Mouse (Mus musculus) ES-E14 (cell line): ENCODE data around the gene Serpina1e.

ENCODE experiments used
- CHD2 ChIP-seq: IDR thresholded peaks from 2 replicates; pipeline ENCODE4 v1.6.1; 2014; ENCODE audit warnings: mild to moderate bottlenecking, low read depth, low read length, inconsistent platforms
- HCFC1 ChIP-seq: IDR thresholded peaks from 2 replicates; pipeline ENCODE4 v1.6.1; 2012; ENCODE audit warnings: low read length, inconsistent platforms, borderline replicate concordance; ENCODE audit not compliant: insufficient read depth
- ZC3H11A ChIP-seq: IDR thresholded peaks from 2 replicates; pipeline ENCODE4 v1.6.1; 2012; ENCODE audit warnings: low read depth, mild to moderate bottlenecking, inconsistent platforms, low read length, borderline replicate concordance
- ZNF384 ChIP-seq: IDR thresholded peaks from 2 replicates; pipeline ENCODE4 v1.6.1; 2012; ENCODE audit warnings: low read depth, low read length, inconsistent platforms

DNA sequence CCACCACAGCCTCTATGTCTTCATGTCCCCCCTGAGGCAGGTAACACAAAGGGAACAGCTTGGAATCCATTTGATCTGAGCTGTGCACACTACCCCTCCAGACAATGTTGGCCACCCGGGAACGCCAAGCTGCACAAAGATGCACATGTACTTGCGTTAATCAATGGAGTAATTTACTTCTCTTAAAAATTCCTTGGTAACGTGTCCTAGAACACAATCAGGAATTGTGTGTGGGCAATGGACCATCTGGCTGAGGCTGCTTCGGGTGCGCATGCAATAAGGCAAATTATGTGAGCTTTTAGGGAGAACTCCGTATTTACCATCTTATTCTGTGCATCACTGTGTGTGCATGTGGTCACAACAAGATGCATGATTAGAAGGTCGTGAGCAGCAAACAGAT is 40.8 kb upstream of the Serpina1e start:
- TF ChIP-seq CHD2, result no peak
- no peak for TF ChIP-seq ZNF384
- TF ChIP-seq ZC3H11A, result no peak
- no peak for TF ChIP-seq HCFC1
